Mouse (Mus musculus): ENCODE results near the gene A830031A19Rik.

Gene A830031A19Rik

DNA sequence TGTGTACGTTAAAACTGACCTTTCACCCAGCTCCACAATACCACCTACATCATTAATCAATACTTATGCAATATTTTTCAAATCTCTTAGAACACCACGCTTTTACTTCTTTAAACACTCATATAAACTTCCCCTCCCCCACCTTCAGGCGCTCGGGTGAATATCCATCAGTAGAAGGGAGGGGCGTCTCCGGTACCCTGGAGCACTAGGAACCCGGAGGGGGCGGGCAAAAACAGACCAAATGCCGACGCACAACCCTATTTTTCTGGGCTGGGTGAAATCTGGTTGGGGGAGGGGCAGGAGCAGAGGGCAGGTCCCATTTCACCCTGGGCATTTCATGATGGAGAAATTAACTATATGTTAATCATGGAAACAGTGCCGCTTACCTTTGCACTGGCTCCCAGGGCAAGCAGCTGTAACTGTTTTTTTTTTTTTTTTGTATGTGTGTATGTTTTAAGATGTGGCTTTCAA is at the start of gene A830031A19Rik:
TSS of gene A830031A19Rik (minus strand) at position 421 of the 471 bp plus-strand sequence.
- DNase-seq: no peak

DNA sequence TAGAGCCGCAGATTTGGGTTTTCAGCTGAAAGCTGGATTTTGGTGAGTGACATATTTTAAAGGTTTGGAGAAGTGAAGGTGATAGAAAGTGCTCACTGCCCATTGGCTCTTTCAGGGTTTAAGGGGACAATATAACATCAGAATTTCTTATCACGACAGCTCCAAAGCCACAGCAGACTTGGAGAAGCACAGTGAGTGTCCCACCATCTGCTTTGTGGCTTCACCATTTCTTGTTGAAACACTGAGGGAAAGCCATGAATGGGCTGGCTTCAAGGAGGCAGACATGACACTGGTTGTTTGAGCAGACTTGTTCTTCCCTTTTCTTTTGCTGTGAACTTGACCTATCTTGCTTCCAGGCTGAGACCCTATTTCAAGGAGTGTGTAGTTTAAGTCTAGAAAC is 49.1 kb upstream of the A830031A19Rik start:
- DNase-seq: no peak

DNA sequence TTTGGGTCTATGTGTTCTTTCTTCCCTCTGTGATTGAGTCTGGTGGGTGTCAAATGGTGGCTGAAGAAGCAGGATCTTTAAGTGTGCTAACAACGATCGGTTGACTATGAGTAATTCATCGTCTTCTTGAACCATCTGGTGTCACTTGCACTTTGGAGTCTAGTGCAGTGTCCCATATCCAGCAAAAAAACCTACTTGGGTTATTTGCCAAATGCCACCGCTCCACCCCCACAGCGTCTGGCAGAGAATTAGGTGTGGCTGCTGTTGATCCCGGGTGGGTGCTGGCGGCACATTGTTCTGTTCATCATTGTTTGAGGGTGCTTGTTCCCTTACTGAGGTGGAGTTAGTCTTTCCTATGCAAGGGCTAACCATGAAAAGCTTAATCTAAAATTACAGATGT is 48.0 kb upstream of the A830031A19Rik start:
- DNase-seq: no peak

DNA sequence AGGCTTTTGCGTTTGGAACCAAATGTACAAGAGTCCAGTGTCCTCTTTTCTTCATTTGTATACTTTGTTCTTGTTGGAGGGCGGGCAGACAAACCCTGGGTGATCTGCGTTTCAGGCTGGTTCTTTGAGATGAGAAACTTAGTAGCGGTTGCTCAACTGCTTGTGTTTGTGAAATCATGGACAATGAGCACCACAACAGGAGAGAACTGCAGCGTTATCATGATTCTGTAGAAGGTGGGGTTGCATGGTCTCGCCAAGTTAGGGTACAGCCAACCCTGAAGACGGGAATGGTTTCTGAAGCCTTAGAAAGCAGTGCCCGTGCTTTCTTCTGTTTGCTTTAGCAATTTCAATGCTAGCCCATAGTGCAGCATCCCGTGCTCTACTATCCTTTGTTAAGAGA is 46.3 kb upstream of the A830031A19Rik start:
- DNase-seq: no peak

DNA sequence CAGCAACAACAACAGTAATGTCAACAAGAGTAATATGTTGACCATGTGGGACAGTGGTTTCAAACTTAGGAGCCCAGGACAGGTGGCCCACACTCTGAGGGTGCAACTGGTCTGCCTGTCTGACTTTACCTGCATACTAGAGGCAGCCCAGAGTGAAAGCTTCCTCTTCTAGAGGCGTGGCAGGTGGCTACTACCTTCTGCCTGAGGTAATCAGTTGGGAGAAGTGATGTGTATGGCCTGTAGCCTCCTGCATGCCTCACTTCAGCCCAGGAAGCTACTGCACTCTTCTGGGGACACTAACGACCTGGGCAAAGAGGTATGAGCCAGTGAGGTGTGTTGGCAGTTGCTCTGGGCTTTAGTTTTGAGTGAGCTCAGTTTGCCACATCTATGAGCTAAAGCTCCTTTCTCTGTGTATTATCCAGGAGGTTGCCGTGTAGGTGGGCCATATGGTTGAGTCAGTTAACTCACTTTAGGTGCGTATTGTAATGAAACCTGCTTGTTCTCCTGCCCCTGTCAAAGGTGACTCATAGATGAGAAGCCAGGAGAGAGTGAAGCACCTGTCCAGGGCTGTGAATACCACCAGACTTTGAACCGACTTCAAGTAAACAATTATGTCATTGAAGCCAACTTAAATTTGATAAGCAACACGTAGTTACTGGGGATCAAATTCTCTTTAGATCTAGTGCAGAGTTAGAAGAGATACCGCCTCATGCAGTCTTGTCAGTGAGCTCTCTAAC is 41.9 kb upstream of the A830031A19Rik start:
- DNase-seq: no peak

DNA sequence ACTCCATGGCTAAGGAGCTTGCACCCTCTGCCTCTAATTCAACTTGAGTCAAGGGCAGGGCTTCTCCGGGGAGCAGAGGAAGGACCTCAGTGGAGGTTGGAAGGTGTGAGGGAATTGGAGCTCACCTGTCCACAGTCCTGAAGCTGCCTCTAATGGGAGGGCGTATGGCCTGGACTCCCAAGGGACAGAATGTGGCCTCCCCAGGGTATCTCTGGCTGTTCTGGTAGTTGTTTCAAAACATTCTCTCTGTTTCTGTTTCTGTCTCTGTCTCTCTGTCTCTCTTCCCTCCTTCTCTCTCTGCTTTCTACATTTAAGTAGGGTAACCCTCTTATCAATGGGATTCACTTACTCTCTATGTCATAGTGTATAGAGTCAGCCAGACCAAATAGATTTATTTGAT is 41.2 kb upstream of the A830031A19Rik start:
- DNase-seq: no peak

DNA sequence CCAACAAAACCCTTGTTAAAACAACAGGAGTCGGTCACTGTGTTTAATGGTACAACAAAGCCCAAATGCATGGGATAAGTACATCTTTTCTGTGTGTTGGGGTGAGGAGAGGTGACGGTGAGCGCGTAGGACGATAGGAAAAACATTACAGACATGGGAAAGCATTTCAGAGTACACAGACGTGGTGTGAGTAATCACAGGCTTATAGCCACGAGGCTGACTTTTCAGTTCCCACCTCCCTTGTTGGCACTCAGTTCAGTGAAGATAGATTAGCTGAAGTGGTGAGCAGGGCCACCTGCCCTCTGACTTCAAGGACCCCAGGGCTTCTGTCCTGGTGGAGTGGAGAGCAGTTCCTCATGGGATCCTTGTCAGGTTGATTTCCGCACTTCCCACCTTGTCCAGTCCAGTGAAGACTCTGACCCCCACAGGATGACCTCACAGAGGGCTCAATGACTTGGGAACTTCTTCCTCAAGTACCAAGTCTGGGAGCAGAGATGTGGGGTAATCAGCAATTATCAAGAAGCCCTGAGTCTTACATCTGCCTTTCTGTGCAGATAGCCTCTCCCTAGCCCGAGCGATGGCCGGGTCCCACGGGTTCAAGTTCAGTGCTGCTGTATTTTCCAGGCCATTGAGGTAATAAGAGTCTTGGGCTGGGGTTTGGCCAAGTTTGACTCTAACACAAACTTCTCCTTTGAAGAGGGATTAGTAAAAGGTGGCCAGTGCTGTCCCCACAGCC is 40.3 kb upstream of the A830031A19Rik start:
- DNase-seq: no peak

DNA sequence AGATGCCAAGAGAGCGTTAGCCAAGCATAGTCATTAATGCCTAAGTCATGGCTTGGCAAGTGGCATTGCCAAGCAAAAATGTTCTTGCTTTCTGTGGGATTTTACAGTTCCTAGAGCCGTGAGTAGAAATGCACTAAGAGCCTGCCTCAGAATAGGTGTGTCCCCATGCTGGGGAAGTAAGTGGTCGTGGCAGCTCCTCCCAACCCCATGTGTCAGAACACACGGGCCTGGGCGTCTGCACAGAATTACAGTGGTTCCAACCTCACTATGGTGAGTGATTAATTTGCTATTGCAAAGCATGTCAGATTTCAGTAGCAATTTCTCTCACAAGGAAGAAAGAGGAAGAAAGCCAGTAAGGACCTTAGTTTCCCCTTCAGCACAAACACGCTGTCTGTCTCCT is 36.9 kb upstream of the A830031A19Rik start:
- no peak for DNase-seq

DNA sequence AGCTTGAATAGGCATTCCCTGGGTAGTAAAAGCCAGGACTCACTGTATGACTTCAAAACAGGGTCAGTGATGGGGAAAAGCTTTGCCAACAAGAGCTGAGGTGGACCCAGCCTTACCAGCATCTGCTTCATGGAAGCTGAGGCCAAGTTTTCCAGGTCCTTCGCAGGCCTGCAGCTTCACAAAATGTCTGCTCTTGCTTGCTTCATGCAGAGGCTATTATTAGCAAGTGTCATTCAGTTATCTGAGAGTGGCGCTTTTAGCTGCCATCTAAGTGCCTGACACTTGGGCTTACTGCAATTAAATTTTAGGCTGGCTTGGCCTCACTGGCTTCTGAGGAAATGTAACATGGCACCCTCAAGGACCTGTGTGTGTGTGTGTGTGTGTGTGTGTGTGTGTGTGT is 35.3 kb upstream of the A830031A19Rik start:
- no peak for DNase-seq

DNA sequence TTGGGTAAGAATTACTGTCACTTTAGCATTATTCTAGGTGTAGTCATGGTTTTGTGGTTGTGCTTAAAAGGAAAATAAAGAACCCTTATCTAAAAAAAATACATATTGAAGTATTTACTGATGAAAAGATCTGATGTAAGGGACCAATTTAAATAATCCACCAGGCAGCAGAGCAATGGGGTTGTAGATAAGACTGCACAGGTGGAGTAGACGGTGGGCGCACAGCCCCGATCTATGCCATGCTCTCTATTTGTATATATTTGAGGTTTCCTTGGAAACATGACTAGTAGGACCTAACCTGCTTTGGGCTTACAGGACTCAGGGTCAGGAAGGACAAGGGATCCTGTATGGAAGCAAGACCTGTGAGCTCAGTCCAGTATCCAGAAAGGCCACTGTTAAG is 34.5 kb upstream of the A830031A19Rik start:
- no peak for DNase-seq

DNA sequence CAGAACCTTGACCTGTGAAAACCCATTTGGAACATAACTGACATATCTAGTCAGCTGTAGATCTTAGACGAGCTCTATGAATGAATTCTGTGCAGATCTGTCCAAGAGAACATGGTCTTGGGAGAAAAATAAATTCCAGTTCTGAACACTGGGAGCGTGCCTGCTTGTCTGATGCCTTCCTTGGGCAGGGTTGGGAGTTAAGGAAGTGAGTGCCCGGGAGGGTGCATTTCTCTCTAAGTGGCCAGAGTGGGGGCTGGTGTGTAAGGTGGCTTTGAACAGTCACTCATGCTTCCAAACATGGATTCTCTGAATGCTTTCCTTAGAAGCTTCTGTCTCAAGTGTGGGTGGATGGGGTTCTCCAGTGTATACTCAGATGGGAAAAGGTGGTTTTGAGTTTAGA is 34.1 kb upstream of the A830031A19Rik start:
- no peak for DNase-seq

DNA sequence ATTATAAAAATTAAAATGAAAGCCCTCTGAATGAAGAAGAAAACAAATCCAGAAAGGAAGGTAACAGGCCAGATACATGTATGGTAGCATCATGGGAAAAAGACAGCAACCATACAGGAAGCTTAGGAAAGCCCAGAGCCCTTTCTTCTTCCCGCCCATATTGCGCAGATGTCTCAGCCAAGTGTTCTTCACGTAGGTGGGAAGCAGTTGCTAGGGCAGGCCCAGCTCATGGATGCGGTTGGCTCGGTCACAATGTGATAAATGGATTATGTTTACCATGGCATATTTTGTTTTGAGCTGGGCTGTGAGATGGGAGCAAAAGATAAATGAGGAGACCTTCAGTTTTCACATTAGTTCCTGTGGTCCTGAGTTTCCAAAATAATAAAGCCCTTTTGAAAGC is 32.6 kb upstream of the A830031A19Rik start:
- no peak for DNase-seq

DNA sequence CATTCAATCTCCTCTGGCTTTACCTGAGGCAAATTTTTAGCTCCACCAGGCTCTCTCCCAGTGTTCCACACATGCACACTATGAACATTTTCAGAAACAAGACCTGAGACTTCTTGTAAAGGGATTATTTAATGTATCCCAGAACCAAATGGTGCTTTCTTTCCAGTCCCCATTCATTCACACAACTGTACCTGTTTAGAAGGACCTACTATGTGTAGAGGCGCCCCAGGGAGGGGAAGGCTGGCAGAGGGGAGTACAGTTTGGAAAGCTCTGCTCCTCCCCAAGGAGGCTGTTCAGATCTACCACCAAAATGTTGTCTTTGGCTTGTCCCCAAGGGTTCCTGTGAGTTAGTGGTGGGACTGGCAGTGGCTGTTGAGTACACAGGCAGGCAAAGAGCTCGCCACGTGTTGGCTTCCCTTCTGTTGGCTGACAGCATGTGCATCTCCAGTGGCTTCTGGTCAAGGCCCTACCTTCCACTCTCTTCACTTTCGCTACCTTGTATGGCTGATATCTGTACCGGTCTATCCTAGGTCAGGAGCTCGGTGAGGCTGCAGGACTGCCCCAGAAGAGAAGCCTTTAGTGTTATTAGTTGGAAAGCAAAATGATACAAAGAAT is 28.4 kb upstream of the A830031A19Rik start:
- DNase-seq: no peak

DNA sequence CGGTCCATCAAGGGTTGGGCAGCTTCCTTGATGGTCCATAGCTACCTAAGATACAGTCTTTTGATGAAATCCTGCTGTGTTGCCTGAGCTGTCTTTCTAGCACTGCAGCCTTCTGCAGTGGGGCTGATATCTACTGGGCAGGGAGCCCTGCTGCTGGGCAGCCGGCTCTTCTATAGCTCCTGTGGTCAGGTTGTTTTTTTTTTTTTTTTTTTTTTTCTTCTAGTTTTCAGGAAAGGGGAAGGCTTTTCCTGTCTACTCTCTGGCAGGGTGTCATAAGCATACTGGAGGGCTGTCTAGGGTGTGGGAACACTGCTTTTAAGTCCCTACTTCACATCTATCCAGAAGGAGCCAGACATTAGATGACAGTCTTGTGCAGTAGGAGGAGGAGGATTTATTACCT is 27.5 kb upstream of the A830031A19Rik start:
- DNase-seq: no peak

DNA sequence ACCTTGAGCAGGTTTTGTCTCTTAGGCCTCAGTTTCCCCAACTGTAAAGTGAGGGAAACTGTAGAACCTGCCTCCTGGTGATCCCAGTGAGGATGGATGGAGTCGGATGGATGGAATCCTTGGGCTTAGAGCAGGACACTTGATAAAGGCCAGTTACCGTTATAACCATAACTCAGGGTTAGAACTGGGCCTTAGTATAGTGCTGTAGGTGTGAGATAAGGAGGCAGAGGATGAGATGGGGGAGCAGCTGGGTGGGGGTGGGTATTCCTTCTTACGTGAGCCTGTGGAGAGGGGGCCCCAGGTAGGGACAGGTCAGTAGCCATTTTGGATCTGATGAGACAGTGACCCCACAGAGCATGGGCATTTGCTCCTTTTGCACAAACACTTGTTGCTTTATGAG is 26.8 kb upstream of the A830031A19Rik start:
- no peak for DNase-seq

DNA sequence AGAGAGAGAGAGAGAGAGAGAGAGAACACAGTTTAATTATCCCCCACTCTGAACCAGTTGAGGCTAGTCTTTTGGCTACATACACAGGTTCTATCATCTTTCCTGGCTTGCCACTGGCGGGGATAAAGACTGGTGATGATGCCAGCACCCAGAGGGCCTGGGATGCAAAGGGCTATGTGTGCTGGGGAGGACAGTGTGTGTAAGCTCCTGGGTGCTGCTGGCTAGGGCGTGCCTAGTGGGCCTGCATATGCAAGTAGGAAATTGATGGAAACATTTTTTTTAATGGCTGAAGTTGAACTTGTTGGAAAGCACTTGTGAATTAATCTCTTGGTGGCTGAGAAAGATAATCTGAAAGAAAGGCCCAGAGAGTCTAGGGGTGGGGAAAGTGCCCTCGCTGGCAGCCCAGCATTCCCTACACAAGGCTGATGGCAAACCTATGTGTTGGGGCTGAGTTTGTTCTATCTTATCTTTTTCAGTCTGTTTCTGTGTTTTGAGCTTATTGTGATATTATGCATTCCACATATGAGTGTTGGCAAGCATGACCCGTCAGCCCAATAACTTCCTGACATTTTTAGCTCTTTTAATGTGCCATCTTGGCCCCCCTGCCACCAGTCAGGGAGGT is 25.7 kb upstream of the A830031A19Rik start:
- no peak for DNase-seq

DNA sequence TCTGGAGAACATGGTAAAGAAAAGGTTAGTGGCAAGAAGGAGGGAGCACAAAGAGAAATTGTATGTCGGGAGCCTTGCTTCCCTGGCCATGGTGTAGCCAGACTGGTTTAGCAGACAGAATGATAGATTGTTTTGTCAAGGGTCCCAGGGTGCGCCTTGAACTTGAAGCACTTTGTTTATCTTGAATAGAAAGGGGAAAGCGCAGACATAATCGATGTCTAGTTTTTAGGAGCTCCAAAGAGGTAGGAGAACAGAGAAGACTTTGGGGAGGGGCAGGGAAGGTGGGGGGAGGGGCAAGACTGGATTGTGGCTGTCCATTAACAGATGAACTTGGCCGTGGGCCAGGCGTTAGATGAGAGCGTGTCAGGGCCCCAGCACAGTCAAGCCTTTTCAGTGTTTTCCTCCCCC is 25.0 kb upstream of the A830031A19Rik start:
- peak; percentile 62 for DNase-seq

DNA sequence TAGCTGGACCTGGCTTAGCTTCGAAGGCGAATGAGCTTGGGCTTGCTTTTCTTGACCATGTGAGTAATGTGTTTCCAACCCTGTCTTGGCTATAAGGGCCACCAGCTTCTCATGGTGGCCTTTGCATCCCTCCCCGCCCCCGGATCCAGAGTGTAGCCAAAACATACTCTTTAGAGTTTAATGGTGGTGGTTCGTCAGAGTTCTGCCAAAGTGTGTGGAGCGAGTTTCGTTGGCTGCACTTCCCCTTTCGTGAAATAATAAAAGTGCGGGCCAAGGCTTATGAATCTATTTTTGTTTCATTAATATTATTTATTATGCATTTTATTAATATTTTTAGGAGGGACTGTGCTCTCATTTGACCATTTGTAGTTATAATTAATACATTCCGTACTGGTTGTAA is 24.4 kb upstream of the A830031A19Rik start:
- no peak for DNase-seq

DNA sequence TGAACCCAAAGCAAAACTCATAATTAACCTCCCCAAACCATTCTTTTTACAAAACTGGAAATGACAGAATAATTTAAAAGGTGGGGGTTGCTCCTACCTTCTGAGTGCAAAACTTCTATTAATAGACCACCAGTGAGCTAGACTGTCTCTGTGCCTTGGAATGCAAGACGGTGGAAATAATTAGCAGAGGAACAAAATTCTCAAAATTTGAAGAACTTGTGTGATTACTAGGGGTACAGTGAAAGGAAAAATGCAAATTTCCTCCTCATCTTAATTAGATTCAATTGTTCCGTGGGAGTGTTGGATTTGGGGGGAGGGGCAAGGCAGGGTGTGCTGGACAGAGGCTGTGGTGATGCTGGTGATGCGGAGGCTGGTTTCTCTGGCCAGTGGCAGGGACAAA is 23.8 kb upstream of the A830031A19Rik start:
- DNase-seq: no peak

DNA sequence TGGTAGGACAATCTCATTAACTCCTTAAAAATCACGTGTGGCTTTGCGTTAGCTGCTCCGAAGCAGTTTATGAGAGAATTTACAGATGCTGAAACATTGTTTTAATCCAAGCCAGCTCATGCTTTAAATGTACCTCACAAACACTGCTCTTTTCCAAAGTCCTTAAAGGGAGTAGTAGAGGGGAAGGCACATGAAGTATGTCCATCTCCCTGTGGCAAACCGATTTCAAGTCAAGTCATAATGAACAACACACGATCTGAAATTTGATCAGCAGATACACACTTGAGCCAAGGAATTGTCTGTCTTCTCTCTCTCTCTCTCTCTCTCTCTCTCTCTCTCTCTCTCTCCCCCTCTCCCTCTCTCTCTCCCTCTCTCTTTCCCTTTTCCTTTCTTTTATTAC is 23.2 kb upstream of the A830031A19Rik start:
- no peak for DNase-seq

DNA sequence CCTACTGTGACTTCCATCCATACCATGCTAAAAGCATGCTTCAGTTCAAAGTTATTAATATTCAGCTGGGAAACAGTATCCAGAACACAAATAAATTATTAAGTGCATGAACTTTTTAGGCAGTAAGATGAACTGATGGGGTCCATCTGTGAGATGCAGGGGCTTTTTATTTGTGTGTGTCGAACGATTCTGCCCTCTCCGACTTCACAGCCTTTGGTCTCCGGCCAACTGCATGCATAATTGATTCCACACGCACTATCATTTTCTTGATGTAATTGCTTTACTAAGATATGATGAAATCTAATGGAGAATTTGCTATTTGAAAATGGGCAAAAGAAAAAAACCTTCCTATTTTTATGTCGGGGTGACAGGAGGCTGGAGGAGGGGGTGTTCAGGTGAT is 22.2 kb upstream of the A830031A19Rik start:
- DNase-seq: no peak

DNA sequence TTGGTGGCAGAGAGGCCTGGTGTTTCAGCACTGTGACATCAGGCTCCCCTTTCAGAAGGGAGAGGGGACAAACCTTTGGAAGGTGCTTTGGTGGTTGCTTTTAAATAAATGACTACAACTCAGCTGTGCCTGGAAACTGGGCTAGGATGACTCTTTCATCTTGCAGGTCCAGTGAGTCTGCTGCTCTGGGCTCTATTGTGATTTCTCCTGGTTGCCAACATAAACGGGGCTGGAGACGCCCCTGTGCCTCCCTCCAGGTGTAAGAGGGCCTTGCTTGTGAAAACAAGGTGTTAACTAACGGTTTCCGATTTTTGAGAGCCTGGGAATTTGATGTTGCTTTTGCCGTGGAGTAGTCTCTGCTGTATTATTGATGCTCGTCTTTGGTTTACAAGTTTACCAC is 21.6 kb upstream of the A830031A19Rik start:
- DNase-seq: no peak

DNA sequence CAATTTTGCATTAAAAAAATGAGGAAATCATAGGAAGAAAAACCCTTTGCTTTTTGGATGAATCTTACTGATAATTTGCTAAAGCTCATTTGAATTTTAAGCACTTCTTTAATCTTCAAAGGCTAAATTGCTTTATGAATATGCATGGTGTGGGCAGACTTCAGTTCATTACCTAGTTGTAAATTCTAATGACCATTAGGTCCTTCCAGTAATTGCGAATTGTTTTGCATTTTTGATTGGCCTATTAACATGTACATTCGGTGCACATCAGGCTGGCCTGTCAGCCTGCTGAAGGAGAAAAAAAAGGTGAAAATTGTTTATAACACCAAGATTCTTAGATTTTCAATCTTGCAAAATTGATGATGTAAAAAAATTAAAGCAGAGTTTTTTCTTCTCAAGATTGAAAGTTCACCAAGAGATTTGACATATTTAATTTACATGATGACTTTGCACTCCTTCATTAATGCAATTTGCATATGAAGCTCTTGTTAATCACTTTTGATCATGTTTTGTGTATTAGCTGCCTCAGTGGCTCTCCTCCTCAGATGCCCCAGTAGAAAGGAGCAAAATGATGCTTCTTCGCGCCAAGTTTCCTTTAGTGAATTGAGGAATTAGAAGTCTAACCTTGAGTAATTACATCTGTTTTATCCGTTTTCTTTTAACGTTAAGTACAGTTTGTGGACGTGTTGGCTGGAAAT is 21.0 kb upstream of the A830031A19Rik start:
- DNase-seq: no peak

Data from kidney, postnatal 10 days (tissue).